Mouse (Mus musculus) hindbrain, embryonic 12.5 days (tissue): ENCODE results near the gene Klhl33. TPM values are rescaled to one million over a fixed set of nuclear protein-coding genes. Genes with fewer than 3 reads are reported as not detected.

Source experiments
- ATAC-seq: fragments of 200-750 bp; cut with Nextera tagmentation; 2 replicates; pipeline ENCODE4 v1.8.0; 2017; ENCODE audit warnings: moderate TSS enrichment; ENCODE audit not compliant: low FRiP score
- H3K27ac ChIP-seq: fragments of 300-500 bp; sonication (generic); 2 replicates; pipeline ENCODE4 v1.5.1; 2016; ENCODE audit warnings: mild to moderate bottlenecking
- H3K27me3 ChIP-seq: fragments of 300-500 bp; sonication (generic); 2 replicates; pipeline ENCODE4 v1.6.1; 2016; ENCODE audit warnings: mild to moderate bottlenecking
- H3K36me3 ChIP-seq: fragments of 300-500 bp; sonication (generic); 2 replicates; pipeline ENCODE4 v1.6.1; 2016; ENCODE audit warnings: mild to moderate bottlenecking
- H3K4me1 ChIP-seq: fragments of 300-500 bp; sonication (generic); 2 replicates; pipeline ENCODE4 v1.6.1; 2016
- H3K4me2 ChIP-seq: fragments of 300-500 bp; sonication (generic); replicated peaks from 2 replicates; pipeline ENCODE4 v1.6.1; 2016; ENCODE audit warnings: mild to moderate bottlenecking
- H3K4me3 ChIP-seq: fragments of 300-500 bp; sonication (generic); 2 replicates; pipeline ENCODE4 v1.5.1; 2016; ENCODE audit warnings: mild to moderate bottlenecking
- H3K9ac ChIP-seq: fragments of 300-500 bp; sonication (generic); 2 replicates; pipeline ENCODE4 v1.6.1; 2016; ENCODE audit warnings: mild to moderate bottlenecking, moderate library complexity
- H3K9me3 ChIP-seq: fragments of 300-500 bp; sonication (generic); replicated peaks from 2 replicates; pipeline ENCODE4 v1.6.1; 2016; ENCODE audit warnings: mild to moderate bottlenecking
- WGBS: fragments of 180-500 bp; shearing (Covaris S2); methylation state at CpG from one replicate; pipeline ENCODE4 v1.1.7; 2016; 5-methylcytosine and 5-hydroxymethylcytosine counted together
- polyA plus RNA-seq: library from polyadenylated mRNA; unstranded; fragments of >200 nt; fragmentation: Nextera tagmentation; extraction: Ambion mirVana; gene quantifications from 2 replicates; pipeline ENCODE4 v1.2.1, GENCODE M21; 2016

The Klhl33 gene
- polyA plus RNA-seq, 1 experiment from 2014 or later: 0.39 TPM

DNA sequence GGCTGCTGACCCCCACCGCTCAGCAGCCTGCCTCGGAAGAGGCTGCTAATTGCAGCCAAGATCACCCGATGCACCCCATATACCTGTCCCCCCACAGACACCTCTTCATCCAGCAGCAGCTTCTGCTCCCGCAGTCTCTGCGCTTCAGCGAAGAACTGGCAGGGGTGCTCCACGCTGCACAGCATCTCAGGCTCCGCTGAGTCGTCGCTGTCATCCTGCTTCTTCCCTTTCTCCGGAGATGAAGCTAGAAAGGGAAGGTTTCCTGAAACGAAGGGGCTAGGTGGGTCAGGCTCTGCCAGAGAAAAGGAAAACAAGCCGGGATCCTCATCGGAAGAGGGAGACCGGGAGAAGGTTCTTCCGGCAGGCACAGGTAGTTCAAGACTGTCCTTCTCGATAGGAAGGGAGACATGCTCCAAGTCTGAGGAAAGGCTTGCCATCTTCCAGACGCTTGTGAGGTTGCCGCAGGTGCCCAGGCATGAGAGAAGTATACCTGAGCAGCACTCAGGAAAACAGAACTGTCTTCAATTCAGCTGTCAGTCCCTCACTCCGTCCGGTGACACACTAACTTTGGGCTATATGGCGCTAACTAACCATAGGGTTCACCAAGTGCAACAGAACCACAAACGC, 447 bp downstream of the Klhl33 start:
- peaks cover 15% of the 10 kb centered on the region; the same call in 1 of the 2 replicates for H3K27me3 ChIP-seq
- ATAC-seq: peak; percentile 76
- H3K4me2 ChIP-seq: peak overlapping the region; percentile 91
- peak overlapping the region; percentile 64 for H3K9ac ChIP-seq
- H3K4me1 ChIP-seq: peaks cover 10% of the 10 kb centered on the region
- H3K36me3 ChIP-seq: no peaks in the 10 kb centered on the region
- H3K27ac ChIP-seq: no peak overlapping the region
- H3K4me3 ChIP-seq: peak overlapping the region; percentile 48
- WGBS: 18% methylated on average over 23 of the region's 23 CpGs
- H3K9me3 ChIP-seq: no peaks in the 10 kb centered on the region

DNA sequence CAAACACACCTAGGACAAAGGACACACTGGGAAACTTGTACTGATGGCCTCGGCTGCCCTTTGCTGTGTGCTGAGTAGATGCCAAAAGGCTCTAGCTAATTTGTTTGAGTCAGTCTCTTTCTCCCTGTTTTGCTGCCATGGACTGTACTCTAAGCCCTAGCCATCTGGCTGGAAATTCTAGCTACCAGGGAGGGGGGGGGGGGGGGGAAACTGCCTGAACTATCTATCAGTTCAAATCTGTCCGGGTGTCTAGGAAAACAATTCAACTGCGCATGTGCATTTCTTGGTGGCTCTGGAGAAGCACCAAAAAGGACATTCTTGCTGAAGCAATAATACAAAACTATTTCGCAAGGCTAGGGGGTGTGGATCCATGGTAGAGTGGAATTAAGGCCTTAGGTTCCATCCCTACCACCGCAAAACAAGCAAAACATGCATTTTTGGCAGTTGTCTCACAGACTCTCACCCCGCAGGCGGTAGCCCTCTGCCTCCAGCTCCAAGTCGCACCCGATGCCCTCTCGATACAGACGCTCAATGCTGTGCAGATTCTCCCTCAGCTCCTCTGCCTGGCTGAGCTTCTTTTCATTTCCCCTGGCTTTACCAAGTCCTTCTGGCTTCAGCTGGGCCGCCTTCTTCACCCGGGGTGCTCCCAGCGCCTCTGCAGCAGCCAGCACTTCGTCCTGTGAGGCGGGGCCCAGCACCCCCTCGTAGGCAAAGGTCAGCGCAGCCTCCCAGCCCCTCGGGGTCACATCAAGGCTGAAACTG, 1.1 kb downstream of the Klhl33 start:
- peak; percentile 53; the same call in 1 of the 2 replicates for ATAC-seq

DNA sequence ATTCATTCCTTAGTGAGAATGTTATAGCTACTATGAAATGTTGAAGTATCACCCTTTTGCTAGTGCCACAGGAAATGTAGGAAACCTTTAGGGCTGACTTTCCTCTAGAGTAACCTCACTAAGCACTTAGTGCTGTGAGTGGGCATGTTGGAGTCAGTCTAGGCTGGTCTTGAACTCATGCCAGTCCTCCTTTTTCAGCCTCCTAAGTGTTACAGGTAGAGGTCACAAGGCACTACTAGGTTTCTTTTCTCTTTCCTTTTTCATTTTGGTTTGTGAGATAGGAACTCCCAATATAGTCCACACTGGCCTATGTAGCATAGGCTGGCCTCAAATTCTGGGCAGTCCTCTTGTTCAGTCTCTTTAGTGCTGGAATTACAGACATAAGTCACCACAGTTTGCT, 1.9 kb downstream of the Klhl33 start:
- Histone ChIP-seq H3K4me2 (no peak overlapping the region), H3K9me3 (no peaks in the 10 kb centered on the region), H3K27ac (no peak overlapping the region), H3K27me3 (peaks cover 15% of the 10 kb centered on the region; the same call in 1 of the 2 replicates), H3K4me3 (no peak overlapping the region), H3K9ac (no peak overlapping the region), H3K36me3 (no peaks in the 10 kb centered on the region), H3K4me1 (peaks cover 10% of the 10 kb centered on the region)
- no peak for ATAC-seq

More for the DNA sequence above, 1.1 kb downstream of the Klhl33 start:
- Histone ChIP-seq H3K9ac (peak overlapping the region; percentile 64), H3K27me3 (peaks cover 15% of the 10 kb centered on the region; the same call in 1 of the 2 replicates), H3K4me2 (peak overlapping the region; percentile 91), H3K27ac (no peak overlapping the region), H3K4me3 (peak overlapping the region; percentile 48), H3K36me3 (no peaks in the 10 kb centered on the region), H3K9me3 (no peaks in the 10 kb centered on the region), H3K4me1 (peaks cover 10% of the 10 kb centered on the region)
- WGBS: 15% methylated on average over 19 of the region's 19 CpGs

DNA sequence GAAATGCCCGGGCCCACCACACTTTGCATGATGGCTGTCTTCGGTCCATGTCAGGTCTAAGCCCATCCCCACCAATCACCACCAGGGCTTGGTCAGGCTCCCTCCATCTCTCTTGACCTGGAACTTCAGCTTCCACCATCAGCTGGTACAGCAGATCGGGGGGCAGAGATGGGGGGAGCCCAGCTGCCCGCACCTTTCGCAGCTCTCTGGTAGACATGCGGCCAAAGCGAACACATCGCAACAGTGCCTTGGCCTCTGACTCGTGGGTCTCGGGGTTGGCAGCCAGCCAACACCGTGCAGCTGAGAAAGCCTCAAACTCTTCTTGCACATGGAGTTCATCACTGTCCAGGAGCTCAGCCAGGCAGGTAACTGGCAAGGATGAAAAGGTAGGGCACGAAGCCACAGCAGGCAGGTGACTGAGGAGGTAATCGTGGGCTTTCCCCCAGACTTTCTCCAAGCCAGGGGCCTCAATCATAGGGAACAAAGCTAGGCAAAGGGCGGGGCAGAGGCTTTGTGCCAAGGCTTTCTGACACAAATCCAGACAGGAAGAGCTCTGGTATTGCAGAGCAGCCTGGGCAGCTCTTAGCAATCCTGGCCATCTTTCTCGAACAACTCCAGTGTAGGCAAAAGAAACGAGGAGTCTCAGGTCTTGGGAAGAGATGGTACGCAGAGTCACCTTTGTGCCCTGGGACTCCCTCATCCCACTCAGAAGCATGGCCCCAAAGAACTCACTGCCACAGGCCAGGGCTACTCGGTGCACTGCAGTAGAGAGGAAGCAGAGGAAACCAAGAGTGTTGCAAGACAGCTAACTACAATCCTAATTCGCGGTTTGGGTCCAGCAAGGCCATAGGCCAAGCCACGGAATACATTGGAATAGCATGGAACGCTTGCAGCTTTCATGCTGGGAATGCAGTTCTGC, 4.5 kb downstream of the Klhl33 start:
- ATAC-seq: no peak
- H3K4me2 ChIP-seq: no peak overlapping the region
- H3K4me3 ChIP-seq: no peak overlapping the region
- no peaks in the 10 kb centered on the region for H3K9me3 ChIP-seq
- peaks cover 15% of the 10 kb centered on the region; the same call in 1 of the 2 replicates for H3K27me3 ChIP-seq
- WGBS: 89% methylated on average over 22 of the region's 22 CpGs
- H3K9ac ChIP-seq: no peak overlapping the region
- no peak overlapping the region for H3K27ac ChIP-seq
- H3K36me3 ChIP-seq: no peaks in the 10 kb centered on the region
- H3K4me1 ChIP-seq: peaks cover 10% of the 10 kb centered on the region

DNA sequence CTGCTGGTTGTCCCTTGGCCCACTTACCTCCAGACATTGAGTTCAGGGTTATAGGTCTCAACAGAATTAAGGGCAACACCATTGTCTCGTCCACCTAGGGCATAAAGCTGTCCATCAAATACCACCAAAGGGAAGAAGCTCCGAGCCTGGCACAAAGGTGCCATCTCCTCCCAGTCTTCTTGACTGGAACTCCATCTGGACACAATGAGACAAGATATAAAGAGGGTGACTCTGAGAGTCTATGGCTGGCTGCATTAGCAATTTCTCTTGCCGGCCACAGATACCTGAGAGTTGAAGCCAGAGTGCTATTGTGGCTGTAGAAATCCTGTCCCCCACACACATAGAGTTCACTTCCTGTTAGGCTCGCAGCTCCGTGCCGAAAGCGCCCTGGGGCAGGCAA, 5.2 kb downstream of the Klhl33 start:
- ATAC-seq: no peak
- Histone ChIP-seq H3K27me3 (peaks cover 9% of the 10 kb centered on the region; the same call in 1 of the 2 replicates), H3K27ac (no peak overlapping the region), H3K4me3 (no peak overlapping the region), H3K4me2 (no peak overlapping the region), H3K9me3 (no peaks in the 10 kb centered on the region), H3K4me1 (peaks cover 9% of the 10 kb centered on the region), H3K36me3 (no peaks in the 10 kb centered on the region), H3K9ac (no peak overlapping the region)
- WGBS: 96% methylated on average over 7 of the region's 7 CpGs

DNA sequence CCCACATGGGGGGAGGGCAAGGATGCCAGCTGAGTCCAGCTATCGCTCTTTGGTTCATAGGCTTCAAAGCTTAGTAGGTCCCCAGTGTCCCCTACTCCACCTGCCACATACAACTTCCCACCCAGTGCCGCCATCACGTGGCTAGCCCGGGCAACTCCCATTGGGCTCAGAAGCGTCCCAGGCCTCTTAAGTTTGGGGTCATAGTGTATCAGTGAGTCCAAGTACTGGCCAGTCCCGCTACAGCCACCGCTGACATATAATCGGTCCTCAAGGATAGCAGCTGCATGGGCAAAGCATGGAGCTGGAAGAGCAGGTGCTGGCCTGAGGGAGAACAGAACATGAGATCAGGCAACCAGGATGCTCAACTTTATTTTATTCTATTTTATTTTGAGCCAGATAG, 5.7 kb downstream of the Klhl33 start:
- Histone ChIP-seq H3K4me3 (no peak overlapping the region), H3K4me2 (no peak overlapping the region), H3K9ac (no peak overlapping the region), H3K9me3 (no peaks in the 10 kb centered on the region), H3K4me1 (peaks cover 6% of the 10 kb centered on the region), H3K27me3 (0 out of 2 replicates have a peak, but pooled peaks cover 5% of the 10 kb centered on the region), H3K36me3 (no peaks in the 10 kb centered on the region), H3K27ac (no peak overlapping the region)
- ATAC-seq: no peak
- WGBS: 93% methylated on average over 8 of the region's 8 CpGs

- WGBS: 91% methylated on average over 6 of the region's 6 CpGs
- Histone ChIP-seq H3K9me3 (no peaks in the 10 kb centered on the region), H3K4me1 (no peaks in the 10 kb centered on the region), H3K4me2 (no peak overlapping the region), H3K27me3 (no peaks in the 10 kb centered on the region), H3K36me3 (no peaks in the 10 kb centered on the region), H3K9ac (no peak overlapping the region), H3K27ac (no peak overlapping the region), H3K4me3 (no peak overlapping the region)
- no peak for ATAC-seq
These were observed 20.9 kb downstream of the Klhl33 start for GRCm38 (mm10) chr14:50876236-50876950.

- Histone ChIP-seq H3K36me3 (no peaks in the 10 kb centered on the region), H3K27me3 (no peaks in the 10 kb centered on the region), H3K4me2 (no peak overlapping the region), H3K9ac (no peak overlapping the region), H3K4me1 (peaks cover 2% of the 10 kb centered on the region; the same call in 1 of the 2 replicates), H3K4me3 (no peak overlapping the region), H3K27ac (no peak overlapping the region), H3K9me3 (no peaks in the 10 kb centered on the region)
- no peak for ATAC-seq
- WGBS: 81% methylated on average over 6 of the region's 6 CpGs
These were observed 21.6 kb downstream of the Klhl33 start for GRCm38 (mm10) chr14:50875591-50876230.

DNA sequence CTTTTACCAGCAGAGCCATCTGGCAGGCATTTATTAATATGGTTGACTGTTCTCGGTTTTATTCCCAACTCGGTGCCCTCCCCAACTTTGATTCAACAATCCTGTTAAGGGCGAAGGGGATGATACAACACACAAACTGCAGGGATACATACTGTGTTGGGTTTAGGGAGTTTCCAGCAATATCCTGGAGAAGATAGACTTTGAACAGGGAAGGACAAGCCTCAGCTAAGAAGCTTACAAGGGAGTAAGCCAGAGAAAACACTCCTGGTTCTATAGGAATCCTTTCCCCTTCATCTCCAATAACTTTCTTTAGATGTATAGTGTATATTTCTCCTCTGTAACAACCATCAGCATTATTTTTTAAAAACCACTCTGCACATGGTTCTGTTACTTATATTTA, 22.1 kb downstream of the Klhl33 start:
- no peak overlapping the region for H3K9ac ChIP-seq
- 85% methylated on average over 3 of the region's 3 CpGs for WGBS
- no peak overlapping the region for H3K4me2 ChIP-seq
- peaks cover 4% of the 10 kb centered on the region; the same call in 1 of the 2 replicates for H3K4me1 ChIP-seq
- no peaks in the 10 kb centered on the region for H3K27me3 ChIP-seq
- no peaks in the 10 kb centered on the region for H3K9me3 ChIP-seq
- H3K27ac ChIP-seq: no peak overlapping the region
- H3K36me3 ChIP-seq: no peaks in the 10 kb centered on the region
- no peak for ATAC-seq
- H3K4me3 ChIP-seq: no peak overlapping the region

DNA sequence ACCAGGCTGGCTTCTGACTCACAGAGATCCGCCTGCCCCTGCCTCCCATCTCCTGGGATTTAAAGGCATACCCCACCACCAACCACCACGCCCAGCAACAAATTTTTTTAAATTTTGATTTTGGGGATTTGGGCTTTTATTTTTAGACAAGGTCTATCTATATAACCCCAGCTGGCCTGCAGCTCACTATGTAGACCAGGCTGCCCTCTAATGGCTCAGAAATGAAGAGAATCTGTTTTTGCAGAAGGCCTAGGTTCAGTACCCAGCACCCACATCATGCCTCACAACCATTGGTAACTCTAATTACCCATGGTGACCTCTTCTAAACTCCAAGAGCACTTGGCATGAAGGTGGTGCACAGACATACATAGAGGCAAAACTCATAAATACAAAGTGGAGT, 26.0 kb downstream of the Klhl33 start:
- 86% methylated on average over 2 of the region's 2 CpGs for WGBS
- ATAC-seq: no peak

DNA sequence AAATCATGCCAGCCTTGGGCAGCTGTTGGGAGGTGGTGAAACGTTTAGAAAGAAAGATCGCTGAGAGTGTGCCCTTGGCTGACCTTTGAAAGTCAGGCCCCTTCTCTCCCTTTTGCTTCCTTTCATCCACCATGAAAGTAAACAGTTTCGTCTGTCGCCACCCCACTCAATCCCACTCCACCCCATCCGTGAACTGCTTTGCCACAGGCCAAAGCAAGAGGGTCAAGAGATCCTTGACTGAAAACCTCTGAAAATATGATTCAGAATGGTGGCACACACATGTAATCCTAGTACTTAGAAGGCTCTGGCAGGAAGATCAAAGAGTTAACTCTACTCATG, 26.5 kb downstream of the Klhl33 start:
- Histone ChIP-seq H3K27me3 (no peaks in the 10 kb centered on the region), H3K27ac (no peak overlapping the region), H3K9ac (peak overlapping the region; percentile 62), H3K36me3 (no peaks in the 10 kb centered on the region), H3K4me1 (peaks cover 4% of the 10 kb centered on the region; the same call in 1 of the 2 replicates), H3K4me3 (peak overlapping the region; percentile 51), H3K9me3 (no peaks in the 10 kb centered on the region), H3K4me2 (peak overlapping the region; percentile 68)
- WGBS: 29% methylated on average over 5 of the region's 5 CpGs
- ATAC-seq: peak; percentile 40

More for the DNA sequence above, 26.0 kb downstream of the Klhl33 start:
- peaks cover 4% of the 10 kb centered on the region; the same call in 1 of the 2 replicates for H3K4me1 ChIP-seq
- no peaks in the 10 kb centered on the region for H3K36me3 ChIP-seq
- H3K4me2 ChIP-seq: peak overlapping the region; percentile 68
- H3K27me3 ChIP-seq: no peaks in the 10 kb centered on the region
- no peak overlapping the region for H3K4me3 ChIP-seq
- H3K27ac ChIP-seq: no peak overlapping the region
- H3K9ac ChIP-seq: no peak overlapping the region
- H3K9me3 ChIP-seq: no peaks in the 10 kb centered on the region
